Mouse (Mus musculus) lung, adult 2 months (tissue): ENCODE measurements around the gene Pde6h. TPM values are rescaled to one million over a fixed set of nuclear protein-coding genes. Genes with fewer than 3 reads are reported as not detected.

Experiments
- DNase-seq: peaks from one replicate; pipeline ENCODE4 v3.0.0; 2022
- H3K4me1 ChIP-seq: fragments of 200-500 bp; 2 replicates; pipeline ENCODE4 v1.6.1; 2011; ENCODE audit warnings: low read length; ENCODE audit not compliant: control insufficient read depth, insufficient read depth
- H3K4me3 ChIP-seq: fragments of 200-500 bp; replicated peaks from 2 replicates; pipeline ENCODE3; 2011; ENCODE audit warnings: low read depth, mild to moderate bottlenecking, control low read depth, low read length; ENCODE audit errors: extremely low read depth
- CTCF ChIP-seq: fragments of 200-500 bp; IDR thresholded peaks from 2 replicates; pipeline ENCODE4 v1.5.1; 2011; ENCODE audit warnings: mild to moderate bottlenecking, low read length, control low read depth; ENCODE audit not compliant: insufficient read depth
- POLR2A ChIP-seq: fragments of 200-500 bp; IDR thresholded peaks from 2 replicates; pipeline ENCODE4 v1.6.1; 2011; ENCODE audit warnings: low read depth, mild to moderate bottlenecking, control low read depth, low read length, borderline replicate concordance; ENCODE audit errors: extremely low read depth
- WGBS: fragments of 180-500 bp; shearing (Covaris S2); methylation state at CpG from one replicate; pipeline ENCODE4 v1.1.7; 2018; 5-methylcytosine and 5-hydroxymethylcytosine counted together
- polyA plus RNA-seq: library from polyadenylated mRNA; depleted of rRNA; stranded (reverse); fragments of >200 nt; gene quantifications from 2 replicates; pipeline ENCODE4 v1.2.3, GENCODE M21; 2012

The Pde6h gene
- polyA plus RNA-seq, 1 experiment = 0.02 TPM

- Histone ChIP-seq H3K4me1 (no peaks in the 10 kb centered on the region), H3K4me3 (no peak overlapping the region)
- no peak for DNase-seq
- TF ChIP-seq CTCF = no peak
- 39% methylated on average over 11 of the region's 11 CpGs for WGBS
Measured at GRCm38 (mm10) chr6:136989824-136990497, 66.3 kb downstream of the Pde6h start.

- no peak for DNase-seq
- no peak overlapping the region for H3K4me3 ChIP-seq
- TF ChIP-seq POLR2A = no peak
- TF ChIP-seq CTCF = no peak
- H3K4me1 ChIP-seq = no peaks in the 10 kb centered on the region
- 38% methylated on average over 8 of the region's 8 CpGs for WGBS
Measured at GRCm38 (mm10) chr6:136990557-136990956, 66.9 kb downstream of the Pde6h start.

GRCm38 (mm10) chr6:136993574-136993973 lies 69.9 kb downstream of the Pde6h start:
- DNase-seq = no peak
- H3K4me1 ChIP-seq = no peaks in the 10 kb centered on the region
- 26% methylated on average over 4 of the region's 4 CpGs for WGBS

DNA sequence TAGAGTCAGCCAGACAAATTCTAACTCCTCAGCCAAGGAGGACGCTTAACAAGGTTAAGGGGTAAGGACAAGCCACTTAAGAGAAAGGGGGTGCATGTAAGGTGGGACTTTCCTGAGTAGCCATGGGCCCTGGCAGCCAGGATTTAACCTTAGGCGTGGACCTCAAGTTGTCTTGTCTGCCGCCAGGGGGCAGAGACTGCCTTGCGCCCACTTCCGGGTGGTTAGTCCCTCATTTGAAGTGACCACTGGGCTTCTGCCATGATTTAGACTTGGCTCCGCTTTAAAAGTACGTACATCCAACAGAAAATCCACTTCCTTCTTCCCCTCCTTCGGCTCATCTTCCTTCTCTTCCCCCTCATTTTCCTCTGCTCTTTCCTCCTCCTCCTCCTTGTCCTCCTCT lies 71.9 kb downstream of the Pde6h start:
- TF ChIP-seq CTCF (peak; percentile 39; the same call in 1 of the 2 replicates), POLR2A (no peak)
- 72% methylated on average over 8 of the region's 8 CpGs for WGBS
- no peaks in the 10 kb centered on the region for H3K4me1 ChIP-seq
- no peak overlapping the region for H3K4me3 ChIP-seq
- no peak for DNase-seq

More at GRCm38 (mm10) chr6:136993574-136993973, 69.9 kb downstream of the Pde6h start:
- no peak overlapping the region for H3K4me3 ChIP-seq
- TF ChIP-seq POLR2A (no peak), CTCF (no peak)

DNA sequence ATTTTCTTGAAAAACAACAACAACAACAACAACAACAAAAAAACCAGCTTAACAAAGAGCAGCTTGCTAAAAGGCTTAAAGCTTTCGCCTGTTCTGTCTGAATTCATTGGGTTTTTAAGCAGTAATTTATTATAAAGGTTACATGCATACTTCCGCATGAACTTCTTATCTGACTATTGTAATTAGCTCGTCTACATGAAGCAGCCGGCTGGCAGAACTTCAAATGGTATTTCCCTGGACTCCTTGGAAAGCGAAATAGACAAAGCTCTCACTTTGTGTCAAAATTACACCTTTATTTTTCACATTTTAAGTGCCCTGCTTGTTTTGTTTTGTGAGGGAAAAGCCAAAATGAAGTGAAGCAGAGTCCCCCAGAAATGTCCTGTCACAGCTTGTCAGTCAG lies 72.7 kb downstream of the Pde6h start:
- no peak for DNase-seq
- no peak overlapping the region for H3K4me3 ChIP-seq
- WGBS = 40% methylated on average over 5 of the region's 5 CpGs
- TF ChIP-seq CTCF (no peak), POLR2A (no peak)
- no peaks in the 10 kb centered on the region for H3K4me1 ChIP-seq

- no peak for DNase-seq
- H3K4me3 ChIP-seq = no peak overlapping the region
- WGBS = 87% methylated on average over 7 of the region's 7 CpGs
- no peaks in the 10 kb centered on the region for H3K4me1 ChIP-seq
- no peak for TF ChIP-seq POLR2A
- no peak for TF ChIP-seq CTCF
Measured at GRCm38 (mm10) chr6:136998181-136998580, 74.5 kb downstream of the Pde6h start.

DNA sequence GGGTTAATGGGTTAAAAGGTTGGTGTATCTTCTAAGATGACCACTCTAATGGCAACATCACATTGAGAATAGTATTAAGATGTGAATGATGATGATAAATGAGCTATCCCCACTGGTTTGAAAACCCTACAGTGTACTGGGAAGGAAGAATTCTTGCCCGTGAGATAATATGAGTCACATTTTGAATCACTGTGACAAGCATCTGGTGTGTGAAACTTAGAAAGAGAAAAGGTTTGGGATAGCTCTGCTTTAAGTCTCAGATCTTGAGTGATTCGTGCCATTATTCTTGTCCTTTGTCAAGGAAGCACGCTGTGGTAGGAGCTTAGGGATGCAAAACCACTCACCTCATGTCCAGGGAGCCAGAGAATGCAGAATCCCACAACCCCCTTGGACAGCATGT lies 75.4 kb downstream of the Pde6h start:
- WGBS = 84% methylated on average over 3 of the region's 3 CpGs
- Histone ChIP-seq H3K4me3 (no peak overlapping the region), H3K4me1 (no peaks in the 10 kb centered on the region)
- DNase-seq = no peak
- TF ChIP-seq POLR2A = no peak
- no peak for TF ChIP-seq CTCF

- no peak overlapping the region for H3K4me3 ChIP-seq
- peak; percentile 30 for TF ChIP-seq CTCF
- no peak for TF ChIP-seq POLR2A
- 91% methylated on average over 15 of the region's 15 CpGs for WGBS
- H3K4me1 ChIP-seq = no peaks in the 10 kb centered on the region
- no peak for DNase-seq
Measured at GRCm38 (mm10) chr6:136999707-137000446, 76.2 kb downstream of the Pde6h start.

GRCm38 (mm10) chr6:137000706-137001105 lies 77.1 kb downstream of the Pde6h start:
- 76% methylated on average over 10 of the region's 10 CpGs for WGBS
- Histone ChIP-seq H3K4me1 (no peaks in the 10 kb centered on the region), H3K4me3 (no peak overlapping the region)
- no peak for DNase-seq
- no peak for TF ChIP-seq CTCF
- no peak for TF ChIP-seq POLR2A

DNA sequence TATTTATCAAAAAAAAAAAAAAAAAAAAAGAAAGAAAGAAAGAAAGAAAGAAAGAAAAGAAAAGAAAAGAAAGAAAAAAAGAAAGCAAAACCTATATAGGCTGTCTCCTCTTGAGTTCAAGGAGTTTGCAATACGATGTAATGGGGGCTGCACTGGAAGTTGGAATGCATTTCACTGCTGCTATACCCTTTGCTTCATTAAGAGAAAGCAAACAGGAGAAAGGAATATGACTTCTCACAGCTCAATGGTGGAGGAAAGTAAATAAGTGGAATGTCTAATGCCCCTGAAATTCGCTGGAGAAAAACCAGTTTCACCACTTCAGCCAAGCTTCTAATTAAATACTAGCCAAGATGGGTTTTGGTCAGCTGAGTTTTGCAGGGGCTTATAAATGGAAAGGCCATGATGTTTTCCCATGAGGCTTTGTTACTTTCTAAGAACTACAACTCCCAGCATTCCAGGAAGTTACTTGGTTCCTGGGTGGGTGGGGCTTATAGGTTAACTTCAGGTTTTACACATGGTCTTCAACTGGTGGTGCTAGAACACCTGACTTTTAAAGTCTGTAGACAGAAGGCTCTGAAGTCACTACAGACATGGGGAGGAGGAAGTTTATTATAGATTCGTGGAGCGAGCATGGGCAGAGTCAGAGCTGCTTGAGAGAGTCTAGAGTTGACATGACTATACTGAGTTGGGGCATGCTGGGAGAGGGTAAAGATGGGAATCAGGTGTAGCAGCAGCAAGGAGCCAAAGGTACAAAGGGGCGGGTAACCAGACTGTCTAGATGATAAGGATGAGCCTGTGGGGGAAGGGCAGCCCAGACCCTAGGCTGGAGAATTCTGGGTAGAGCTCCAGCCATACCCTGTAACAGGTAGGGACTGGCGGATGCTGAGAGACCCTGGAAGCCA lies 77.9 kb downstream of the Pde6h start:
- WGBS = 65% methylated on average over 6 of the region's 6 CpGs
- Histone ChIP-seq H3K4me1 (no peaks in the 10 kb centered on the region), H3K4me3 (no peak overlapping the region)
- TF ChIP-seq POLR2A (no peak), CTCF (no peak)
- DNase-seq = no peak
